Mouse (Mus musculus) small intestine, adult 10 weeks (tissue): Measurements from ENCODE around the gene Tcf12. TPM values are rescaled to one million over a fixed set of nuclear protein-coding genes. Genes with fewer than 3 reads are reported as not detected.

ENCODE experiments used
- polyA plus RNA-seq: library from polyadenylated mRNA; stranded (reverse); fragments of 350-450 nt; fragmentation: Illumina TruSeq; extraction: RNeasy Lipid Tissue Mini Kit (QIAGEN cat#74804); gene quantifications from one replicate; pipeline ENCODE4 v1.2.3, GENCODE M21; 2014; ENCODE audit warnings: low replicate concordance

The Tcf12 gene
- 55.2 TPM for polyA plus RNA-seq

DNA sequence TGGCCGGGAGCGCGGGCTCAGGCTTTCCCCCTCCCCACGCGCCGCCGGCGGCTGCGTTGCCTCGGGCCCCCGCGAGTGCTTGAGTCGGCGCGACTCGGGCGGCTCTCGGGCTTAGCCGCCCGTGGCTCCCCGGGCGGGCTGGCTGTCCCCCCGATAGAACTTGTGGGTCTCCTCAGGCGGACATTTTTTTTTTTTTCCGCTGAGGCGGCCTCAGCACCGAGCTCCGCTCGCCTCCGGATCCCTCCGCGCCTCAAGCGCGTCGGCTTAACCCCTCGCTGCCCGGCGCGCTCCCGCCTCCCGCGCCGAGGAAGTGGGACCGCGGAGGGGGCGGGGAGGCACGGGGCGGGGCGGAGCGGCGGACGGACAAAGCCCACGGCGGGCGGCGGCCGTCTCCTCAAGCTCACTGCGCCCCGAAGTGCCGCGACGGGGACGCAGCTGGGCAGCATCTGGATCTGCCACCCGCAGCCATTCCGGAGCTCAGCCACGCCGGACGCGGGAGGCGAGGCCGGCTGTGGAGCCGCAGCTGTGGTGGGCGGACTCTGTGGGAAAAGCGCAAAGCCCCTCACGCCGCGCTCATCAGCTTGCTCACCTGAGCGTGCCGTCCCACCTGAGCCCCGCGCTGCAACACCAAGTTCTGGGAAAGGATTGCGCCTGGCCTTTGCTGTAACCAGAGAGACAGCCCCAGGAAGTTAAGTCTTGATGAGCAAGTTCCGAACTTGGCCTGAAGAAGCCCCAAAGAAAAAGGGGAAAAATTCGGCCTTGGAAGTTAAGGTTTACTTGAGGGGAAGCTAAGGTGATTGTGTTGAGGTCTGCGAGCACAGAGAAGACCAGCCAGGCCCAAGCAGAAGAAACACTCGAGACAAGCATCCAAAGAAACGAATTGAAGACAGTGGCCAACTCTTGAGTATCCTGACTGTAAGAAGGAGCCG is at the start of gene Tcf12:
Gene Tcf12, minus strand, starts transcription at position 250 of the 929 bp plus-strand sequence.

Other genes with a start within 250 kb of the Tcf12 start
- 64.2 TPM for gene Zfp280d, start 163.0 kb upstream of the Tcf12 start, polyA plus RNA-seq